Mouse (Mus musculus): ENCODE measurements at regions not wholly inside any gene's neighbourhood (a gene's known extent, or its start where the extent isn't known, plus 50 kb on each side); places are given as distances from the start of the nearest gene placed in this dataset.
A peak's percentile ranks its signal among the peaks of the same experiment; 100 is the strongest.

DNA sequence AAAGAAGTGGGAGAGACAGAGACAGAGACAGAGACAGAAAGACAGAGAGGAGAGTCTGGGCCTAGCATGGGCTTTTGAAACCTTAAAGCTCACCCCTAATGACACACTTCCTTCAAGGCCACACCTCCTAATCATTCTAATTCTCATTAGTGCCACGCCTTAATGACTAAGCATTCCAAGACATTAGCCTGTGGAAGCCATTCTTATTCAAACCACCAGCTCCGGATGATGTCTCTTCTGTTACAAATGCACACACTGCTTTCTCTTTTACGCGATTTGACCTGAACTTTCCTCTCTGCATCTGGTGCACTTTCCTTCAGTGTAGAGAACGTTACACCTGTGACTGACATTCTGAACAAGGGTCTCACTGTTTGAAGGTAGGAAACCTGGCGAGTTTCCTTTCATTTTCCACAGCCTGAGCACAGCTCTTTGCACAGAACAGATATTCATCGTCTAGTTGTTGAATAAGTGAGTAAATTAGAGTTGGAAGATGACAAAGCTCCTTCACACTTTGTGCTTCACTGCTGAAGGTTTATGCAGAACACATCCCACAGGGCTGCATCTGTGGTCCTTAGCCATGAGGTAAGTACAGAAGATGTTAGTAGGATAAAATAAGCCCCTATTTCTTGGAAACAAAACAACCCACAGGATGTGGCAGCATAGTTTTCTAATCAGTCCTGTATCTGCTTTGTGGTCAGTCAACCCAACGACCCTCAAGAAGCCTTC is 116.8 kb downstream of the Faxc start:
- DNase-seq, result no peak

DNA sequence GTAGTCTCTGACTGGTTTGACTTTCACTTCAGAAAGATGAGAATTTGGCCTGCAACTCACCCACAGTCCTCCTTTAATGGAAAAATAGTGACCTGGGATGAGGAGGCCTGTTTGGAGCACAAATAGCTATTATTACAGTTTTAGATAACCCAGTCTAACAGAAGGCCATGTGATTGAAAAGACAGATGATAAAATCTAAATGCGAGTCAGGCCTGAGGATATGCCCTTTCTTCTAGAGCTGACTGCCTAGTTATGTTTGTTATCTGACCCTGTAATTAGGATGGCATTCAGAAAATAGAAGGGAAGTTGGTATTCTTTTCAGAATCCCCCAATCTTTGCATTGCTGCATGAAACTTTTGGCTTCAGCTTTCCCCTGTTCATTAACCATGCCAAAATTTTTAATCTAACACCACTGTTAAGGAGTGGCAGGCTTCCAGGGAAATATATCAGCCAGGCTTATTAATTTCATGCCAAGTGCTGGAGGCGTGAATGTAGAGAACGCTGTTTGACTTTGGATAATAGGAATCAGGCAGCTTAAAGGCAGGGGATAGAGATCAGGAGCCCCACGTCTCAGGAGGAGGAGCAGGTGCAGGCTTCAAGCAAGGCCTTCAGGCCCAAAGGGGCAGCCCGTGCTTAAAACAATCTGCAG is 135.8 kb downstream of the Faxc start:
- DNase-seq, result no peak

DNA sequence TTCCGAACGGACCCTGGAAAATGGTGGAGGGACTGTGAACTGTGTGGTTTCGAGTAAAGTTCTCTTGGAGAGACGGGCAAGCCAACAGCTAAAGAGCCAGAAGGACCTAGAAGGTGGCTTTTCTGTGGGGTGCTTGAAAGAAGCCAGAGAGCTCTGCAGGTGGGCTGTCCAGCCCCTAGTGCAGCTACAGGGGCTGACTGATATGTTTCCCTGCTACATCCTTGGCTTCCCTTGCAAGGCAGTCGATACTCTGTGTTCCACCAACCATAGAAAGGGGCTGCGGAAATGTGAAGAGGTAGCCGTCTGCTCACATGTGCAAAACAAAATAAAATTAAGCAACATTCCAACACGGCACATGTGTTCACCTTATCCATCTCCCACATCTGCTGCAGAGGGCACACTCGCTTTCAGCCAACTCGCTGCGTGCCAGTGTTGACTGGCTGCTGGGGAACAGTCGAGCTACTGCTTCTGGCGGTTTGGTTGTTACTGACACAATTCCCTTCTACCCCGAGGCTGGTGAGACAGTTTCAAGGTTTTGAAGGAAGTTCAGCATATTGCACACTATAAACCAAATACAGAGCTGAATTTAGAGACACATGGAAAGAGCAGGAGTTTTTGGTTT is 136.7 kb downstream of the Faxc start:
- no peak for DNase-seq

DNA sequence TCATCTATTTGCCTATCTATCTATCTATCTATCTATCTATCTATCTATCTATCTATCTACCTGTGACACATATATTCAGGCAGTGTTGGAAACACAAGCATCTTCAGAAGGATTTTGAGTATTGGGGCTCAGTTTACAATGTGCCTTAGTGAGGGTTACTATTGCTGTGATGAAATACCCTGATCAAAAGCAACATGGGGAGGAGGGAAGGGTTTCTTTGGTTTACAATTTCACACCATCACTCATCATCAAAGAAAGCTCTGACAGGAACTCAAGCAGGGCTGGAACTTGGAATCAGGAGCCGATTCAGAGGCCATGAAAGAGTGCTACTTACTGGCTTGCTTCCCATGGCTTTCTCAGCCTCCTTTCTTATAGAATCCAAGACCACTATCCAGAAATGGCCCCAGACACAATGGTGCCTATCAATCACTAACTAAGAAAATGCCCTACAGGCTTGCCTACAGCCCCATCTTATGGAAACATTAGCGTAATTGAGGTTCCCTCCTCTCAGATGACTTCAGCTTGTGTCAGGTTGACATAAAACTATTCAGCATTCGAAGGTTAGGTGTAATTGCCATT is 157.2 kb downstream of the Faxc start:
- no peak for DNase-seq

DNA sequence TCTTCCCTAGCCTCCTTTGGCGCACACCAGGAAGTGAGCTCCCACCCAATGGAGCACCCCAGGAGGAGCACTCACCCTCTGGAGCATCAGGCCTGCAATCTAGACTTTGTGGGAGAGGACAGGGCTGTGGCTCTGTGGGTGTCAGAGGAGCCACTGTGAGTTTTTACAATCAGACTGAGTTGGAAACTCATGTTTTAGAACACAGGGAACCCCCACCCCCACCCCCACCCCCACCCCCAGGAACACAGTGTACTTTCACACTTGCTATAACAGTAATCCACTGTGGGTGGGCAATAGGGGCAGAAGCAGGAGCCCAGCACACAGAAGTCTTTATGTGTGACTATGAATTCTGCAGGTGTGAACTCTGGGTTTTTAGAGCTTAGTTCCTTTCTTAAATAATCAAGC is 158.5 kb downstream of the Faxc start:
- no peak for DNase-seq

DNA sequence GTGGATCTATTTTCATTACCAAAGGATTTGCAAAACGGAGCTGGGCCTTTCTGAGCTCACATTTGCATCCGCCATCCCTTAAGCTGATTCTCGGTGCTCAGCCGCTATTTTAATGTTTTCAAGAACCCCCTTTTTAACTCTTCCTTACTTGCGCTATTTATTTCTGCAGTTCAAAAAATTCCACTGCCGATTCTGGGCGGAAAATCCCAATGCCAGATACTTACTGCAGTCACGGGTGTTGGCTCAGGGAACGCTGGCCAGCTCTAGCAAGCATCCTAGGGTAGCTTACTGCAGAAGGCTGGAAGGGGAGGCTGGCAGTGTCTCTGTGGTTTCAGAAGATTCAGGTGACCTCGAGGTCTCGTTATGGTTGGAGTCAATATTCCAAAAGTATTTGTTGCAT is 159.4 kb downstream of the Faxc start:
- DNase-seq, result no peak

DNA sequence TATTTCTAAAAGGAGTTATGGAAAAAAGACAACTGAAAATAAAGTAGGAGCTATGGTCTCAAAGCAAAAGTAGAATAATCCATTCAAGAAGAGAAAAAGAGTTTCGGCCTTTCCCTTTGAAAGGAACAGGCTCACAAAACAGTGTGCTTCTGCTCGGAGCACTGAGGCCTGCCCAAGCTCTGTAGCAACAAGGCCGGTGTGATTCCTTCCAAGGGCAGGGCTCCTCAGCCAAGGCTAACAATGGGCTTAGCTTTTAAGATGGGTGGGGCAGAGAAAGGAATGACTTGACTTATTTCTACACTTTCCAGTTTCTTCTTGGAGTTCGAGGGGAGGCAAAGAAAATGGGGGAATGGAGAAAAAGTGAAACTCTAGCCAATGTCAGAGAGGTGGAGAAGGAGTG is 161.4 kb downstream of the Faxc start:
- DNase-seq, result no peak

DNA sequence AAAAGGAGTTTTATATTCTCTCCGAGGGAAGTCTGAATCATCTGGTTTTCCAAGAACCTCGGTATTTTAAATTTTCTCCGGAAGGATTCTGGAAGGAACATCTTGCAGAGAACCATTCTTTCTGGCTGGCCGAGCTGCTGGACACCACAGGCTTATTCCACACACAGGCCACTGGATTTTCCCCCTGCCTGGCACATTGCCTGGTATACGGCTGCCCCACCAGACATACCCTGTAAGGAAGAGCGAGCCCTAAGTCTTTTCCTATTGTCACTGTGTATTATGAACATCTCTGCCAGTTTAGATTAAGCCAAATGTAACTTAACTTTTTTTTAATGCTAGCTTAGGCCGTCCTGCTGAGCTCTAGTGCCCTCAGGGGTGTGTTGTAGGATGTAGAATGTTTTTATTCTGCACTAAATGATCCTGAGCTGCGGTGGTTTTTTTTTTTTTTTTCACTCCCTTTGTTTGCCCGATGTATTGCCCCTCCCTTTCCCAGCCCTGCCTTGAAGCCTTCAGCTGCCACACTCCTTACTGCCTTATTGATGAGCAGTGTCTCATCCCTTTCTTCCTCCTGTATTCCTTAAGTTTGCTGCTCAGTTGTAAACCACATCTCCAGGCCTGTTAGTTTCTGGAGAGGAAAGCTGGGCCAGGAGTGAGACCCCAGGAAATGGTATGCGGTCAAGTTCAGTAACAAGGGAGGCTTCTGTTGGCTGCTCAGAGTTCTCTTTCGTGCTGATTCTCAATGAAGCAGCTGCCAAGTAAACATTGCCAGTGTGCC is 164.3 kb downstream of the Faxc start:
- DNase-seq, result no peak

DNA sequence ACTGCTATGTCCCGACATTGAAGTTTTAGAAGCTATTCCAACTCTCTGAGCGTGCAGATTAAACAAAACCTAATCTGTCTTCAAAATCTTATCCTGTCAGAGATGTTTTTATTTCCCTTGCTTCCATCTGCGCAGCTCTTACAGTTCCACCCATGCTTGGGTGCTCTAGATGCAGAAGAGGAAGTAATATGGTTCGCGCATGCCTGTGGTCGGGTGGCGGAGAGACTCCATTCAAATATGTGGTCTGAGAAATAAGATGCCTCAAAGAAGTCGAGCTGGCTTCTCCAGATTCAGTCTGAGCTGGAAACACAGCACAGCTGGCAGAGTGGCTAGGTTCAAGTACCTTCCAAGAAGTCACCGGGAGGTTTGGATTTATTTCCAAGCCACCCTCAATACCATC is 167.5 kb downstream of the Faxc start:
- DNase-seq, result no peak

DNA sequence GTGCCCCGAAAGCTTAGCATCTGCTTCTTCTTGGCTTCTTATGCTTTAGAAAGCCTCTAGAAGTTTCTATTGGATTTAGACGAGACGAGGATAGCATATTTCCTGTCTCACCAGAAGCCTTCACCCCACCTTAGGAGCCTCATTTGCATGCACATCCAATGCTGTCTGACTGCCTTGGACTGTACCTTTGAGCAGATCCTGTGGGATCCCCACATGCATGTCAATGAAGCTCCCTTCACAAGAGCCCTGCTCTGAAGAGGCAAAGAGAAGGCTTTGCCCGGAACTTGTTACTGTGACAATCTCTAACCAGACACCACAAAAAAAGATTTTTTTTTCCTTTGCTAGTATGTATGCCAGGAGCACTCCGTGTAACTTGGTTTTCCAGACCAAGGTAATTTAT is 171.3 kb downstream of the Faxc start:
- DNase-seq, result no peak

DNA sequence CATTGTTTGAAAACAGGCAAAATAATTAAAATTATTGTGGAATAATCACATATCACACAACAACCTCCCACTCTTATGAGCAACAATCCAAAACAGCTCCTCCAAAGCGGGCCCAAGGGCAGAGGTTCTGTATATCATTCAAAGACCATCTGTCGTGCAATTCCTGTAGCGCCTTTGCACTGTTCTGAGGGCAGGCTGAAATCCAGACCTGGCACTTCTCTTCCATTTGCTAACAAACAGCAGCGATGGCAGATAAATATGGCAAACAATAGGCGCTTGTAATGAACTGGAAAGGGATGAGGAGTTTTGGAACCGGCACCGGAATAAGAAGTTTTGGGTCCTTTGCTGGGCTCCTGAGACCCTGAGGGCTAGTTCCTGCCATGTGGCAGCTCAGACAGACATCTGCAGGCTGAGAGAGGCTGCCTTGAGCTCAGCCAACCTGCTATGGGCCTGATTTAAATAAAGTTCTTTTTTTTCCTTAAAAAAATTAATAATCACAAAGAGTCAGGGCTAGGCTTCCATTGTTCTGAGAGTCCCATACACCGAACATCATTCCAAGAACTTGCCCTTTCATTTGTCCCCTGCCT is 172.0 kb downstream of the Faxc start:
- no peak for DNase-seq

DNA sequence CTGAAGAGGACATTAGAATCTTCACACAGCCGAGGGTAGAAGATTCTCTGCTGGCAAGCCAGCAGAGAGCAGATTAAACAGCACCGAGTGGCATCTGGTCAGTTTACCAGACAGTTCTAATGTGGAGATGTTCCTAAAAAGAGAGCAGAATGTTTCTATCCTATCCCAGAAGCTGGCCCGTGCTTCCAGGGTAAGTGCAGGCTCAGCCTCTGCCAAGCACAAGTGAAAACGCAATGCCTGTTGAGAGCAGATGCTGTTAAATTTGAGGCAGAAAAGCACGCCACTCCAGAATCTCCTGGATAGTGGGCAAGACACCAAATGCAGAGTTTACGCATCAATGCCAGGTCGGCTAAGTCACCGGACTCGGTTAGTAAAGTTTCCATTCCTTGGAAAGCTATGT is 175.8 kb downstream of the Faxc start:
- DNase-seq, result no peak

DNA sequence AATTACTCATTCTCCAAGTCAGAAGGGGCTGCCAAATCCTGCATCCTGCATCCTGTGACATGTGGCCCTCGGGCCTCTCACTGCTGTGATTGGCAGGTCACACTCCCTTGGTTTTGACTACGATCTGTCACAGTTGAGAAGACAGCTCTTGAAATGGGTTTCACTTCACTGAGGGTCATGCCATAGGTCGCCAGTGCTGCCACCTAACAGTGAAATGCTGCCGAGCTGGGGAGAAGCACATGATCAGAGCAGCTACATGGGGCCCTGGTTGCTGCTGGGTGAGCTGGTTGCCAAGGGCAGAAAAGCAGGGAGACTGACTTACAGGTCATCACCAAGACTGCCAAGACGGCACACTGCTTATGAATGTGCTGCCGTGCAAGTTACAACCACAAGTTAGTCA is 178.3 kb downstream of the Faxc start:
- no peak for DNase-seq

DNA sequence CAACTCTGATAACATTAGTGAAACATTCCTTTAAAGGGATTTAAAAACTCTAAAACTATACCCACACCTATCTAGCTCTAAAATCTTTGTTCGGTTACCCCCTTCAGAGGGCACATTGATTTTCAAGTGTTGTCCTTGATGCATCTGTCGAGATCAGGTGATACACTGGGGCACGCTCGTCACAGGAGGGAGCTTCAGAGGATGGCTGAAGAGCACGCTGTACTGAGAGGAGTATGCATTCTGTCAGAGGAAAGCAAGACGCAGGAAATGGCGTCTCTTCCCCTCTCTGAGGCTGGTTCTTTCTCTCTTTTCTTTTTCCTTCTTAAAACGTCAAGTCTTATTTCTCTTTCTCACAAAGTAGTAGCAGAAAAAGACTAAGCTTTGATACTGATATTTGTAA is 179.3 kb downstream of the Faxc start:
- DNase-seq, result no peak

DNA sequence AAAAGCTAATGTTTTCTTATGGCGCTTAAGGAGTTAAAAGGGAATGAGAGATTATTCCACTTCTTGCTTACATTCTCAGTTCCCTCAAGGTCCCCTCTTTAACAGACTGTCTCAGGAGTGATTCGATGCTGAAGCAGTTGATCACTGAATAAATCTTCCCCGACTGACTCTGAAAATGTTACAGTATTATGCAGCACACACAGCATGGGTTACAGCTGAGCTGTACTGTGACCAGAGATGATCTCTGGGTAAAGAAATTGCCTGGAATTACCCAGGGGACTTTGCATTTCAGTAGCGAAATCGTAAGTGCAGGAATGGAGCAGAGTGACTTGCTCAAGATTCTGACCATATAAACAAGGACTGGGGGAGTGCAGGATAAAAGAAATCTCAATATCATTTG is 181.1 kb downstream of the Faxc start:
- no peak for DNase-seq

DNA sequence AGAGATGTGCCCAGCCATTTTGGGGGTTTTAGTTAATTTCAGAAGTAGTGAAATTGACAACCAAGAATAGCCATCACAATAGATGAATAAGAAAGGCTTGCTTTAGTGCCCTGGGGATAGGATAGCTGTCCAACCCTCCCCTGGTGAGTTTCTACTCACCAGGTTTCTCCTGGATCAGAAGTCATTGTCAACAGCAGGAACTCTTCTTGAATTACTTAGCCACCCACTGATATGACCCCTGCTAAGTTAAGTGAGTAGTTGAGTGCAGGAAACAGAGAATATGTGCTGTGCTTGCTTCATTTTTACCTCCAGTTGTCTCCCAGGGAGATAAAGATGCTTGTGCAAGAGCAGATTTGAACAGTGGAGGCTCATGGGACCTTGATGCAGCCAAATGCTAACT is 183.3 kb downstream of the Faxc start:
- DNase-seq, result no peak

DNA sequence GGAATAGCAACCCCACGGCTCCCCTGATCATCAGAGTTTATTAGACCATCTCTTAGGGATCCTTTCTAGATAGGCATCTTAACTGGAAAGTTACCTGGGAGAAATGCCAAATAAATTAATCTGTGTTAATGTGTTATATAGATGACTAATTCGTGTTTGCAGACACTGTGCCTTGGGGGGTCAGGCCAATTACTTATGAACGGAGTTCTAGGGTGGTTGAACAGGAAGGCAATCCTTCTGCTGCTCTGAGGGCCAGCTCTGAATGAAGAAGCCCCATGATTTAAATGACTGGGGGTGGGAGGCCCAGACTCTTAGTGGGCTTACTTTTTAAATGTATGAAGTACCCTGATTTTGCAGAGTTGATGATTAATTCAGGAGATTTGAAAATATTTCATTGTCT is 188.7 kb downstream of the Faxc start:
- DNase-seq, result no peak

DNA sequence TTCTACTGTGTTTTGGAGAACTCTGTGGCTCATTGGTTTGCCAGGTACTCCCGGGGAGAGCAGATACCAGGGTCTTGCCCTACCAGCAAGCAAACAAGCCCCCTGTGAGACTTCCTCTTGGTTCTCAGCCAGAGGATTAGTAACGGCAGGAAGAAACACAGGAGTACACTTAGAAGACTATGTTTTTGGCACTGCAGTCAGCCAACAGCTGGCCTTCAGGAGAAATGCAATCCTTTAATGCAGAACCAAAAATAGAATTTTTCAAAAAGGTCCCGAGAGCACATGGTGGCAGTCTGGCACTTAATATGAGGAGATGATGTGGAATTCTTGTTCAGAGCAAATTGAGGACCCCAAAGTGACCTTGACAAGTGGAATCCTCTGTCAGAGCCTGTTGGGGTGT is 189.8 kb downstream of the Faxc start:
- DNase-seq, result no peak

DNA sequence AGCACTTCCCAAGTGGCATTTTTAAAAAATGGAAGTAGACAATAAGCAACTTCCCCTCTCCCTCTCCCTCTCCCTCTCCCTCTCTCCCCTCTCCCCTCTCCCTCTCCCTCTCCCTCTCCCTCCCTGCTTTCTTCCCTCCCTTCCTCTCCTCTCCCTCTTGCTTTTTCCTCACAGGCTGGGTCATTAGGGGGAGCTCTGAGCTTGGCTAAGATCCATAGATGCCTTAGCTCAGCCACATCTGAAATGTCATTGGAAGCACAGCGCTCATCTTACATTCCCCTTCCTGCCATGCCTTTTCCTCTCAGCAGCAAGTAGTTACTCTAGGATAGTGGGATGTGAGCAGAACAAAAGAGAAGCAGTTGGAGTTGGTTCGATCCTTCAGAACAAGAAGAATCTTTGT is 190.3 kb downstream of the Faxc start:
- DNase-seq, result no peak

DNA sequence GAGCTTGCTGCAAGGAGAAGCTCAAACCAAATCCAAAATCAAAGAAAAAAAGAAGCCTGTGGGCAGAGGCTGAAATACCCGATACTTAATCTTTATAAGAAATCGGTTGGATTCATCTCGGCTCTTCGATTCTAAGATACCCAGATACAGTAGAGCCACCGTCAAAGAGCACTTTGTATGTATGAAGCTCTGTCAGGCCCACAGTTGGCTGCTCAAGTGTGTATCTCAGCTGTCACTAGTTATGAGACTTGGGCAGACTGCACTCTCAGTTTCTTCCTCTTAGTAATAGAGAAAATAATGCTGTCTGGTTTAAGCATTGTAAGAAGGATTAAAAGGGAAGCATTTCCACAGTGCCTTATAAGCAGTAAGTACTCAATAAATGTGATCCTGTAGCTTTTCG is 193.7 kb downstream of the Faxc start:
- DNase-seq, result no peak

DNA sequence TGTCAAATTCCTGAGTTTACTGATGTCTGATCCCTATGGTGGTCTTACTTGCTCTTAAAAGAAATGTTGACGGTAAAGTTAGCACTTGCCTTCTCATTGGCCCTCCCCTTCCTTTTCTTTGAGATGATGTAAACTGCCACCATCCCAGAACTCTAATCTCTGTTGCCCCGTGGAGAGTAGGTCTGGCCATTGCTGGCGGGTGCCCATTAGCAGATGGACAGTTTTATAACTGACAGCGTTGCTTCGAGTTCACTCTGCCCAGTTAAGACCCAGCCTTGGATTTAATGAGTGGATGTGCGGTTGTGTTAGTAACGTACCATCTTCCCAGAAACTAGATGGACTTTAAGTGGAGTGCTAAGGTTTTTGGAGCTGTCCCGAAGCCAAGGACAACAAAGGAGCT is 199.4 kb downstream of the Faxc start:
- no peak for DNase-seq

DNA sequence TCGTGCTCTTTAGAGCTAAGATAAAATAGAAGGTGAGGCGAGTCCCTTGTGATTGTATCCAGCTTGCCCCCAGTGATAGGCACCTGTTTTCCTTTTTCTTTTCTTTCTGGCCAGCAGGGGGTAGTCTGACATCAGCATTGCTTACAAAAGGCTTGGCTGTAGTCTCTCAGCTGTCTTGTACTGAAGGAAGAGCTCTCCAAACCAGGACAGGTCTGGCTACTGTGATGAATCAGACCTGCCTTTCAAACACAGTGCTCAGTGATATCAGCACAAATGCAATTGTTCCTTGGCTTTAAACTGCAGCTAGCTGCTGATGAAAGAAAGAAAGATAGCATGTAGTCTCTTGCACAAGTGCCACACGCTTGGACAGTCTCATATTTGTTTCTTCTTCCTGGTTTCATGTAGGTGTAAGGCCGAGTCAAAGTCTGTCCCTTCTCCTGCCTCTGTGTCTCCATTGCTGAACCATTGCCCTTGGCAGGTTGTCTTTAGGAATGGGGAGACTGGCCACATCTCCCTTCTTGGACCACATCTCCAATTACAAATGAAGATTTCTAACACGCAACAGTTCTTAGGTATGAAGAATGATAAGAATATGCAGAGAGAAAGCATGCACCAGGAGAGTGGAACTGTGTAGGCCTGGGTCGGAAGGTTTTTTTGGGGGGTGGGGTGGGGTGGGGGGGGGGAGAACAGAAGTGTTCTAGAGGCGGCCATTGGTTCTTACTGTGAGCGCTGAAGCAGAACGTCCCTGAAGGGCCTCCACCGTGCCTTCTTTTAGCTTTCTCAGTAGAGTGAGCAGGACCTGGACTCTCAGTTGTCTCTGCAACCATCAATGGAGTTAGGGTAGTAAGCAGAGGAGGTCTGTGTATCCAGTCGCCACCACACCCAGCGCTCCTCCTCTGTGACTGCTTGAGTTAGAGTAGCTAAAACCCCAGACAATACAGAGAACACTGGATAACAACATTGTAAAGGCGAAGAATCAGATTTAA is 200.9 kb downstream of the Faxc start:
- DNase-seq, result peak; percentile 19
